Mouse (Mus musculus) bone marrow, adult 2 months (tissue): ENCODE measurements around the gene Tjap1.

Experiments
- CTCF ChIP-seq: fragments of 200-500 bp; IDR thresholded peaks from 2 replicates; pipeline ENCODE4 v1.5.1; 2011; ENCODE audit warnings: low read length, control low read depth; ENCODE audit not compliant: control insufficient read depth, insufficient read depth
- POLR2A ChIP-seq: fragments of 200-500 bp; IDR thresholded peaks from 2 replicates; pipeline ENCODE4 v1.6.1; 2011; ENCODE audit warnings: low read depth, mild to moderate bottlenecking, control low read depth, low read length, borderline replicate concordance; ENCODE audit not compliant: control insufficient read depth

- TF ChIP-seq POLR2A (no peak), CTCF (no peak)
Measured at GRCm38 (mm10) chr17:46273803-46274236, 9.0 kb downstream of the Tjap1 start.
